Mouse (Mus musculus): ENCODE measurements around the gene Nat8f4. TPM values are rescaled to one million over a fixed set of nuclear protein-coding genes. Genes with fewer than 3 reads are reported as not detected.
"Not testable (repeated sequence)": the region's sequence is repeated elsewhere in the genome, so short reads cannot be mapped to it uniquely, and the experiment has no call there.

Gene Nat8f4
- polyA plus RNA-seq, 1 experiment from 2014 or later: 1.3 TPM

- not testable (repeated sequence) for H3K9me3 ChIP-seq (replicated peaks); H3K27ac ChIP-seq (replicated peaks); H3K36me3 ChIP-seq (replicated peaks); H3K4me1 ChIP-seq (replicated peaks); H3K9ac ChIP-seq; H3K27me3 ChIP-seq; H3K4me3 ChIP-seq (replicated peaks); H3K4me2 ChIP-seq; ATAC-seq (ENCODE audit: insufficient read depth)
- WGBS (ENCODE audit: insufficient replicate concordance): 51% methylated on average over 7 of the region's 8 CpGs
These were observed 5.8 kb downstream of the Nat8f4 start for GRCm38 (mm10) chr6:85898596-85899475.

GRCm38 (mm10) chr6:85895061-85895648 is 9.5 kb downstream of the Nat8f4 start:
- ATAC-seq (ENCODE audit: insufficient read depth); H3K36me3 ChIP-seq (replicated peaks); H3K4me3 ChIP-seq (replicated peaks); H3K4me1 ChIP-seq (replicated peaks); H3K27me3 ChIP-seq; H3K9me3 ChIP-seq (replicated peaks); H3K4me2 ChIP-seq; H3K9ac ChIP-seq; H3K27ac ChIP-seq (replicated peaks): not testable (repeated sequence)
- WGBS (ENCODE audit: insufficient replicate concordance): 60% methylated on average over 25 of the region's 25 CpGs

GRCm38 (mm10) chr6:85888961-85889360 is 15.7 kb downstream of the Nat8f4 start:
- no peak for ATAC-seq (ENCODE audit: insufficient read depth)
- no peaks in the 10 kb centered on the region for H3K36me3 ChIP-seq (replicated peaks)
- 56% methylated on average over 2 of the region's 2 CpGs for whole genome bisulfite sequencing (ENCODE audit: insufficient replicate concordance)
- no peak overlapping the region for H3K4me2 ChIP-seq
- no peak overlapping the region for H3K9ac ChIP-seq
- no peaks in the 10 kb centered on the region for H3K4me1 ChIP-seq (replicated peaks)
- H3K27me3 ChIP-seq: no peaks in the 10 kb centered on the region
- H3K9me3 ChIP-seq (replicated peaks): peaks cover 8% of the 10 kb centered on the region; the same call in 1 of the 2 replicates
- no peak overlapping the region for H3K27ac ChIP-seq (replicated peaks)
- no peak overlapping the region for H3K4me3 ChIP-seq (replicated peaks)

GRCm38 (mm10) chr6:85884311-85884710 is 20.4 kb downstream of the Nat8f4 start:
- no peaks in the 10 kb centered on the region for H3K4me1 ChIP-seq (replicated peaks)
- peaks cover 13% of the 10 kb centered on the region; the same call in 1 of the 2 replicates for H3K9me3 ChIP-seq (replicated peaks)
- H3K4me2 ChIP-seq: no peak overlapping the region
- no peak overlapping the region for H3K27ac ChIP-seq (replicated peaks)
- no peak overlapping the region for H3K4me3 ChIP-seq (replicated peaks)
- no peak for ATAC-seq (ENCODE audit: insufficient read depth)
- no peaks in the 10 kb centered on the region for H3K27me3 ChIP-seq
- H3K9ac ChIP-seq: no peak overlapping the region
- H3K36me3 ChIP-seq (replicated peaks): no peaks in the 10 kb centered on the region
- 63% methylated on average over 1 of the region's 1 CpGs for WGBS (ENCODE audit: insufficient replicate concordance)

GRCm38 (mm10) chr6:85883246-85883645 is 21.4 kb downstream of the Nat8f4 start:
- peaks cover 13% of the 10 kb centered on the region; the same call in 1 of the 2 replicates for H3K9me3 ChIP-seq (replicated peaks)
- not testable (repeated sequence) for H3K9ac ChIP-seq; H3K4me2 ChIP-seq; H3K27ac ChIP-seq (replicated peaks); H3K27me3 ChIP-seq; H3K4me3 ChIP-seq (replicated peaks); H3K4me1 ChIP-seq (replicated peaks); H3K36me3 ChIP-seq (replicated peaks); ATAC-seq (ENCODE audit: insufficient read depth)
- 74% methylated on average over 9 of the region's 9 CpGs for WGBS (ENCODE audit: insufficient replicate concordance)

- not testable (repeated sequence) for H3K36me3 ChIP-seq (replicated peaks); H3K9me3 ChIP-seq (replicated peaks); H3K27ac ChIP-seq (replicated peaks); H3K4me2 ChIP-seq; ATAC-seq (ENCODE audit: insufficient read depth); H3K27me3 ChIP-seq; H3K4me3 ChIP-seq (replicated peaks); H3K4me1 ChIP-seq (replicated peaks); H3K9ac ChIP-seq
- WGBS (ENCODE audit: insufficient replicate concordance): 67% methylated on average over 5 of the region's 5 CpGs
These were observed 35.7 kb downstream of the Nat8f4 start, which contains the start of gene Nat8f2 for GRCm38 (mm10) chr6:85869006-85869405. Nat8f2 (minus strand) TSS chr6:85869158.

- no peak overlapping the region for H3K9ac ChIP-seq
- no peak overlapping the region for H3K4me3 ChIP-seq (replicated peaks)
- H3K27ac ChIP-seq (replicated peaks): no peak overlapping the region
- no peaks in the 10 kb centered on the region for H3K9me3 ChIP-seq (replicated peaks)
- no peaks in the 10 kb centered on the region for H3K4me1 ChIP-seq (replicated peaks)
- H3K27me3 ChIP-seq: no peaks in the 10 kb centered on the region
- H3K36me3 ChIP-seq (replicated peaks): no peaks in the 10 kb centered on the region
- H3K4me2 ChIP-seq: no peak overlapping the region
- no peak for ATAC-seq (ENCODE audit: insufficient read depth)
- 43% methylated on average over 8 of the region's 8 CpGs for WGBS (ENCODE audit: insufficient replicate concordance)
These were observed 36.7 kb downstream of the Nat8f4 start for GRCm38 (mm10) chr6:85867726-85868690.

GRCm38 (mm10) chr6:85866995-85867394 is 37.7 kb downstream of the Nat8f4 start:
- H3K4me1 ChIP-seq (replicated peaks); H3K27me3 ChIP-seq; H3K9ac ChIP-seq; H3K27ac ChIP-seq (replicated peaks); H3K4me3 ChIP-seq (replicated peaks); H3K9me3 ChIP-seq (replicated peaks); ATAC-seq (ENCODE audit: insufficient read depth); H3K4me2 ChIP-seq; H3K36me3 ChIP-seq (replicated peaks): not testable (repeated sequence)
- 24% methylated on average over 1 of the region's 1 CpGs for WGBS (ENCODE audit: insufficient replicate concordance)

GRCm38 (mm10) chr6:85866166-85866565 is 38.5 kb downstream of the Nat8f4 start:
- not testable (repeated sequence) for H3K36me3 ChIP-seq (replicated peaks); H3K27me3 ChIP-seq; ATAC-seq (ENCODE audit: insufficient read depth); H3K9ac ChIP-seq; H3K4me1 ChIP-seq (replicated peaks); H3K4me3 ChIP-seq (replicated peaks); H3K9me3 ChIP-seq (replicated peaks); H3K4me2 ChIP-seq; H3K27ac ChIP-seq (replicated peaks)
- 54% methylated on average over 3 of the region's 3 CpGs for WGBS (ENCODE audit: insufficient replicate concordance)

GRCm38 (mm10) chr6:85864900-85865639 is 39.6 kb downstream of the Nat8f4 start:
- not testable (repeated sequence) for H3K27me3 ChIP-seq; H3K4me1 ChIP-seq (replicated peaks); ATAC-seq (ENCODE audit: insufficient read depth); H3K27ac ChIP-seq (replicated peaks); H3K9ac ChIP-seq; H3K9me3 ChIP-seq (replicated peaks); H3K4me3 ChIP-seq (replicated peaks); H3K4me2 ChIP-seq; H3K36me3 ChIP-seq (replicated peaks)
- WGBS (ENCODE audit: insufficient replicate concordance): 45% methylated on average over 6 of the region's 7 CpGs

Measured in liver, embryonic 15.5 days (tissue).